Mouse (Mus musculus): ENCODE measurements around the gene Enah. TPM values are rescaled to one million over a fixed set of nuclear protein-coding genes. Genes with fewer than 3 reads are reported as not detected.

Enah gene
- polyA plus RNA-seq, 1 experiment = 7.2 TPM

DNA sequence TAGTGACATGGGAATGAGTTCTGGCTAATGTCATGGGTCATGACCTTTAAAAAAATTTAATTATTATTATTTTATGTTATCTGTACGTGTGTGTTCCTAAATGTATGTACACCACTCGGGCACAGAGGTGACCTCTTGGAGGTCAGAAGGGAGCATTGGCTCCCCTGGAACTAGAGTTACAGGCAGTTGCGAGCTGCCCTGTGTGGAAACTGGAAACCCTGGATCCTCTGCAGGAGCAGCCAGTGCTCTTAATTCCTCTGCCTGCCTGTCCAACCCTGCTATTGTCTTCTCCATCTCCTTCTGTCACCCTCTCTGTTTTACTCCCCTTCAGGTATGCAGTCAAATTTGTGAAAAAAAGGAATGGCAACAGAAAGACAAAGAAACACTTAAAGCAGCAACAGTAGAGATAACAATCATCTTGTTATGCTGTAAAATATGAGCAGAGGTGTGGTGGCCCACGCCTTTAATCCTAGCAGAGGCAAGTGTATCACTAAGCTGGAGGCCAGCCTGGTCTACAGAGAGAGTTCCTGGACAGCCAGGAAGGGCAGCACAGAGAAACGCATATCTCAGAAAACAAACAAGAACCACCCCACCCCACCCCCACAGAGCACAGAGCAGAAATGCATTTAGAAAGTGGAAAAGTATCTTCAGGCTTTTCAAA is 10.3 kb upstream of the Enah start:
- no peaks in the 10 kb centered on the region for H3K36me3 ChIP-seq (ENCODE audit: control insufficient read depth, insufficient read depth, low read length)
- no peaks in the 10 kb centered on the region for H3K4me1 ChIP-seq (replicated peaks; ENCODE audit: control insufficient read depth, insufficient read depth, low read length)
- no peak for DNase-seq
- H3K27ac ChIP-seq (ENCODE audit: control insufficient read depth, insufficient read depth, low read length) = no peak overlapping the region
- no peak overlapping the region for H3K4me3 ChIP-seq (ENCODE audit: control insufficient read depth, insufficient read depth, low read length)
- H3K27me3 ChIP-seq (ENCODE audit: control insufficient read depth, insufficient read depth, low read length) = no peaks in the 10 kb centered on the region
- TF ChIP-seq CTCF (IDR thresholded peaks at IDR 0.05; ENCODE audit: borderline replicate concordance, control insufficient read depth, extremely low read depth, insufficient read depth, low read length, poor library complexity) (no peak), POLR2A (IDR thresholded peaks at IDR 0.05; ENCODE audit: control insufficient read depth, extremely low read depth, insufficient read depth, low read length, poor library complexity) (no peak)
- WGBS = 94% methylated on average over 5 of the region's 5 CpGs

GRCm38 (mm10) chr1:182028231-182029210 is 8.7 kb upstream of the Enah start:
- Histone ChIP-seq H3K27ac (ENCODE audit: control insufficient read depth, insufficient read depth, low read length) (no peak overlapping the region), H3K36me3 (ENCODE audit: control insufficient read depth, insufficient read depth, low read length) (no peaks in the 10 kb centered on the region), H3K27me3 (ENCODE audit: control insufficient read depth, insufficient read depth, low read length) (no peaks in the 10 kb centered on the region), H3K4me1 (replicated peaks; ENCODE audit: control insufficient read depth, insufficient read depth, low read length) (no peaks in the 10 kb centered on the region), H3K4me3 (ENCODE audit: control insufficient read depth, insufficient read depth, low read length) (no peak overlapping the region)
- no peak for DNase-seq
- TF ChIP-seq POLR2A (IDR thresholded peaks at IDR 0.05; ENCODE audit: control insufficient read depth, extremely low read depth, insufficient read depth, low read length, poor library complexity) (no peak), CTCF (IDR thresholded peaks at IDR 0.05; ENCODE audit: borderline replicate concordance, control insufficient read depth, extremely low read depth, insufficient read depth, low read length, poor library complexity) (no peak)
- 89% methylated on average over 25 of the region's 25 CpGs for WGBS

DNA sequence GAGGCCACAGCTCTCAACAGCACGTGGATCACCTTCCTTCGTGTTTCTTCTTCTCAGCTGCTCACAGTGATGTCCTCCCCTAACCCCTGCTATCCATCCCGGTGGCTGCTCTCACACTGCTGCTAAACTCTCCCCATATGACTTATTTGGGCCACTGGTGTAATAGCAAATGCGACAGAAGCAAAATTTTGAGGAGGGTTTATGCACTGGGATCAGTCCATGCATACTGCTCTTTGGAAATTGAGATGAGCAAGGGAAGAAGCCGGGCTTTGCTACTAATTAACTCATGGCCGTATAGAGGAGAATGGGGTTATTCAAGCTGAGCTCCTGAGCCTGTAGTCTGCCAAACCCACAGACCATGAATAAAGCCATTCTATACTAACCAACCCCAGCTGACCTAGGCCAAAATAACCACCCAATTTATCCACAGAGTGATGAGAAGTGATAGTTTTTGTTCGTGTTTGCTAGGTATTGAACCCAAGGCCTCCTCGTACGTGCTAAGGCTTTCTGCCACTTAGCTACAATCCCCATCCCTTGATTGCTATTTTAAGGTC is 7.7 kb upstream of the Enah start:
- peaks cover 2% of the 10 kb centered on the region; the same call in 1 of the 2 replicates for H3K27me3 ChIP-seq (ENCODE audit: control insufficient read depth, insufficient read depth, low read length)
- no peak overlapping the region for H3K27ac ChIP-seq (ENCODE audit: control insufficient read depth, insufficient read depth, low read length)
- no peak for DNase-seq
- H3K4me1 ChIP-seq (replicated peaks; ENCODE audit: control insufficient read depth, insufficient read depth, low read length) = no peaks in the 10 kb centered on the region
- WGBS = 92% methylated on average over 9 of the region's 9 CpGs
- H3K36me3 ChIP-seq (ENCODE audit: control insufficient read depth, insufficient read depth, low read length) = no peaks in the 10 kb centered on the region
- H3K4me3 ChIP-seq (ENCODE audit: control insufficient read depth, insufficient read depth, low read length) = no peak overlapping the region
- no peak for TF ChIP-seq CTCF (IDR thresholded peaks at IDR 0.05; ENCODE audit: borderline replicate concordance, control insufficient read depth, extremely low read depth, insufficient read depth, low read length, poor library complexity)
- no peak for TF ChIP-seq POLR2A (IDR thresholded peaks at IDR 0.05; ENCODE audit: control insufficient read depth, extremely low read depth, insufficient read depth, low read length, poor library complexity)

DNA sequence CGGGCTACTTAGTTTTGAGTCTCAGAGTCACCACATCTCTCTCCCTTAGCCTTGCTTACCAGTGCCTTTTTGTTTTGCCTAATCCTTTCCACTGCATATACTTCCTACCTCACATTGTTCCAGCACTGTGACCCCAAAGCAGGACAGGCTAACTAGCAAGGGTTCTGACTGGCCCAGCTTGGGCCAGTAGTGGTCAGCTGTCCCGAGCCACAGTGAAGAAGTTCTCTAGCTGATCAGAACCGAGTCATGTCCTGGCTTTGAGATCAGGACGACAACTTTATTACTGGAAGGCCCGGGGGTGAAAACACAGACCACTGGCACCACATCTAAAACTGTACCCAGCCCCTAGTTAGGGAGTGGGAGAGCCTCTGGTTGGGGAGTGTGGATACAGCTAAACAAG is 7.0 kb upstream of the Enah start:
- H3K4me3 ChIP-seq (ENCODE audit: control insufficient read depth, insufficient read depth, low read length) = no peak overlapping the region
- TF ChIP-seq CTCF (IDR thresholded peaks at IDR 0.05; ENCODE audit: borderline replicate concordance, control insufficient read depth, extremely low read depth, insufficient read depth, low read length, poor library complexity) (no peak), POLR2A (IDR thresholded peaks at IDR 0.05; ENCODE audit: control insufficient read depth, extremely low read depth, insufficient read depth, low read length, poor library complexity) (no peak)
- H3K36me3 ChIP-seq (ENCODE audit: control insufficient read depth, insufficient read depth, low read length) = no peaks in the 10 kb centered on the region
- 94% methylated on average over 5 of the region's 5 CpGs for WGBS
- no peak overlapping the region for H3K27ac ChIP-seq (ENCODE audit: control insufficient read depth, insufficient read depth, low read length)
- H3K4me1 ChIP-seq (replicated peaks; ENCODE audit: control insufficient read depth, insufficient read depth, low read length) = no peaks in the 10 kb centered on the region
- H3K27me3 ChIP-seq (ENCODE audit: control insufficient read depth, insufficient read depth, low read length) = peaks cover 3% of the 10 kb centered on the region; the same call in 1 of the 2 replicates
- no peak for DNase-seq

GRCm38 (mm10) chr1:182026120-182026519 is 6.3 kb upstream of the Enah start:
- no peak for TF ChIP-seq POLR2A (IDR thresholded peaks at IDR 0.05; ENCODE audit: control insufficient read depth, extremely low read depth, insufficient read depth, low read length, poor library complexity)
- TF ChIP-seq CTCF (IDR thresholded peaks at IDR 0.05; ENCODE audit: borderline replicate concordance, control insufficient read depth, extremely low read depth, insufficient read depth, low read length, poor library complexity) = no peak
- no peak overlapping the region for H3K4me3 ChIP-seq (ENCODE audit: control insufficient read depth, insufficient read depth, low read length)
- DNase-seq = no peak
- WGBS = 87% methylated on average over 7 of the region's 7 CpGs
- no peak overlapping the region for H3K27ac ChIP-seq (ENCODE audit: control insufficient read depth, insufficient read depth, low read length)
- H3K4me1 ChIP-seq (replicated peaks; ENCODE audit: control insufficient read depth, insufficient read depth, low read length) = no peaks in the 10 kb centered on the region
- peaks cover 5% of the 10 kb centered on the region; the same call in 1 of the 2 replicates for H3K27me3 ChIP-seq (ENCODE audit: control insufficient read depth, insufficient read depth, low read length)
- no peaks in the 10 kb centered on the region for H3K36me3 ChIP-seq (ENCODE audit: control insufficient read depth, insufficient read depth, low read length)

DNA sequence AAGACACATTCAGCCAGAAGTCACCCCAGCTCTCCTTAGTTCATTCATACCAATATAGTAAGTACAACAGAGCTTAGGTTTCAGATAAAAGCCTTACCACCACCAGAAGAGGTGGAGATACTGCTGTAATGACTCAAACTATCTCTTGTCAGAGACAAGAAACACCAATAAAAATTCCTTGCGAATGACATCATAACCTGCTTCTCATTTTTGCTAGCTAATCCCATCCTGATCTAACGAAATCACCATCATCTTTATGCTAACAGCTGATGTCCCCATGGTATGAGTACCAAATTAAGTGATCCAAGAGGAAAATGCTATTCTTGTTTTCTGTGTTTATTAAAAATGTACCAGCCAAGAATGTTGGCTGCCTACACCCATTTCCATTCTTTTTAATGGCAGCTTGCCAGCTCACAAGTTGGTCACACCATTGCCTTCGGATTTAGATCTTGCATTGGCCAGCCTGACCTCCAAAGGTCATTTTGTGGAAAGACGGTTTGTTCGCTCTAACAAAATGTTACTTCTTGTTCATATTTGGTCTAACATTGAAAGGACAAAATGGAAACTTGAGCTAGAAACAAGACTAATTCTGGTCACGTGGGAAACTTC is 2.0 kb upstream of the Enah start:
- H3K27me3 ChIP-seq (ENCODE audit: control insufficient read depth, insufficient read depth, low read length) = peaks cover 14% of the 10 kb centered on the region; the same call in 1 of the 2 replicates
- TF ChIP-seq CTCF (IDR thresholded peaks at IDR 0.05; ENCODE audit: borderline replicate concordance, control insufficient read depth, extremely low read depth, insufficient read depth, low read length, poor library complexity) (no peak), POLR2A (IDR thresholded peaks at IDR 0.05; ENCODE audit: control insufficient read depth, extremely low read depth, insufficient read depth, low read length, poor library complexity) (no peak)
- no peak for DNase-seq
- WGBS = 87% methylated on average over 6 of the region's 6 CpGs
- no peak overlapping the region for H3K27ac ChIP-seq (ENCODE audit: control insufficient read depth, insufficient read depth, low read length)
- H3K4me3 ChIP-seq (ENCODE audit: control insufficient read depth, insufficient read depth, low read length) = no peak overlapping the region
- H3K36me3 ChIP-seq (ENCODE audit: control insufficient read depth, insufficient read depth, low read length) = no peaks in the 10 kb centered on the region
- peaks cover 9% of the 10 kb centered on the region for H3K4me1 ChIP-seq (replicated peaks; ENCODE audit: control insufficient read depth, insufficient read depth, low read length)

All from thymus, adult 2 months (tissue).